Mouse (Mus musculus) urinary bladder, postnatal 14 days (tissue): ENCODE data around the gene Myh9.
"Not testable (repeated sequence)": the region's sequence is repeated elsewhere in the genome, so short reads cannot be mapped to it uniquely, and the experiment has no call there.

Source experiments
- DNase-seq: peaks from one replicate; pipeline ENCODE4 v3.0.0; 2021; ENCODE audit warnings: low spot score

Gene Myh9

DNA sequence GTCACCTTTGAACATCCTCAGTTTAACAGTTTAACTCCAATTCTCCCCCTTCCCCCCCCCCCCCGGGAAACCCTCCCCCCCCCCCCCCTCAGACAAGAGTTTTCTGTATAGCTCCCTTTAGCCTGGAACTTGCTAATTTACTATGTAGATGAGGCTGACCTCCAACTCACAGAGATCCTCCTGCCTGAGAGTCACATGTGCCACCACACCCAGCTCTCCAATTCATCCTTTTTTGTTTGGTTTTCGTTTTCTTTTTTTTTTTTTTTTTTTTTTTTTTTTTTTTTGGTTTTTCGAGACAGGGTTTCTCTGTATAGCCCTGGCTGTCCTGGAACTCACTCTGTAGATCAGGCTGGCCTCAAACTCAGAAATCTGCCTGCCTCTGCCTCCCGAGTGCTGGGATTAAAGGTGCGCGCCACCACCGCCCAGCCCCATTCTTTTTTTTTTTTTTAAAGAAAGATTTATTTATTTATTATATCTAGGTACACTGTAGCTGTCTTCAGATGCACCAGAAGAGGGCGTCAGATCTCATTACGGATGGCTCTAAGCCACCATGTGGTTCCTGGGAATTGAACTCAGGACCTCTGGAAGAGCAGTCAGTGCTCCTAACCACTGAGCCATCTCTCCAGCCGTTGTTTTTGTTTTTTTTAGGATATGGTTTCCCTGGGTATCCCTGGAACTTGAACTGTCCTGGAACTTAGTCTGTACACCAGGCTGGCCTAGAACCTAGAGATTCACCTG, 25.4 kb upstream of the Myh9 start:
- DNase-seq: not testable (repeated sequence)

DNA sequence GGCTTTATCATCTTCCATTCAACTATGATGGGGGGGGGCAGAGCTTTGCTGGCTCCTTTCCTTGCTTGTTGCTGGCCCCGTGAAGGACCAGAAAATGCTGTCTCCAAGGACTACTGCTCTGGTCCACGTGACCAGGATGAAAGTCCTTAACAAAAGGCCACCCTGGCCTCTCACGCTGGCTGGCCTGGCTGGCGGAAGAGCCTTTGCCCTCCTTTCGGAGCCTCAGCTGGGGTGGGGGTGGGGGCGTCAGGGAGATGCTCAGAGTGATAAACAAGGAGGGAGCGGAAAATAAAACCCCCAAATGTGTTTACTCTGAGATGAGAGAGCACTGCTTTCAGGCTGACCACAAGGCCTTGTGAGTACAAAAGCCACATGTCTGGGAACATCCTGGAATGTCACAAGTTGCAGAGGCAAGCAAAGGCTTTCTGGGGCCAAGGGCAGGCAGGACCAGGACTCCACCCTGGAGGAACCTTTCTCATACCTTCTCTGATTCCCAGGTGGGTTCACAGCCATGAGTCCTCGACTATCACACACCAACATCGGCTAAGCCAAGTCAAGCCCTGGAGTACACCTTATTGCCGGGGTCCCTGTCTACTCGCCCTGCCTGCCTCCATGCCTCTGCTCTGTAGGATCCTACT, 24.7 kb upstream of the Myh9 start:
- no peak for DNase-seq

DNA sequence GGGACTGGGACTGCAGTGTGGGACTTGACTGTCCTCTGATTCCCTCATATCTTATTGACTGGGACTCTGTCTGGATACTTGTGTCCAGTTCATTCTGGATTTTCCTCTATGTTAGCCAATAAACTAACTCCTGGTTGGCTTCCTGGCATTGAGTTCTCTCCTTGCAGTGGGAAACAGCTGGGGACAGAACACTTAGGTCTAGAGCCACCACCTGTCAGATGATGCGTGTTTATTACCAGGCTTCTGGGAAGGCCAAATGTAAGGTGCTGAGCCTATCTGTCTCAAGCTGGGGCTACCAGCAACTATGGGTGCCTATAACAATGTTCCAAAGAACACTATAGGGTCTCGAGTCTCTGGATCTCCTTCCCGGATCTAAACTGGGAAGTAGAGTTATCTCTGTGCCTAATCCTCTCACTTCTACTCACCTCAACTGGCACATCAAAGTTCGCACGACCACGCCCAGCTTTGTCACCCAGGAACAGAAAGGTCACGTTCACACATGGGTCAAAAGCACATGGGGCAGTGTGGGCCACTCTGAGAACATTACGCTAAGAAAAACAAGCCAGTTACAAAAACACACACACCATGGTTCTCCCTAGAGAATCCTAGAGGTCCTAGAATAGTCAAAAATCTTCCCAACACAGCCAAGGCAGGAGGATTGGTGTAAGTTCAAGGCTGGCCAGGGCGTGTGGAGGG, 22.2 kb upstream of the Myh9 start:
- no peak for DNase-seq

DNA sequence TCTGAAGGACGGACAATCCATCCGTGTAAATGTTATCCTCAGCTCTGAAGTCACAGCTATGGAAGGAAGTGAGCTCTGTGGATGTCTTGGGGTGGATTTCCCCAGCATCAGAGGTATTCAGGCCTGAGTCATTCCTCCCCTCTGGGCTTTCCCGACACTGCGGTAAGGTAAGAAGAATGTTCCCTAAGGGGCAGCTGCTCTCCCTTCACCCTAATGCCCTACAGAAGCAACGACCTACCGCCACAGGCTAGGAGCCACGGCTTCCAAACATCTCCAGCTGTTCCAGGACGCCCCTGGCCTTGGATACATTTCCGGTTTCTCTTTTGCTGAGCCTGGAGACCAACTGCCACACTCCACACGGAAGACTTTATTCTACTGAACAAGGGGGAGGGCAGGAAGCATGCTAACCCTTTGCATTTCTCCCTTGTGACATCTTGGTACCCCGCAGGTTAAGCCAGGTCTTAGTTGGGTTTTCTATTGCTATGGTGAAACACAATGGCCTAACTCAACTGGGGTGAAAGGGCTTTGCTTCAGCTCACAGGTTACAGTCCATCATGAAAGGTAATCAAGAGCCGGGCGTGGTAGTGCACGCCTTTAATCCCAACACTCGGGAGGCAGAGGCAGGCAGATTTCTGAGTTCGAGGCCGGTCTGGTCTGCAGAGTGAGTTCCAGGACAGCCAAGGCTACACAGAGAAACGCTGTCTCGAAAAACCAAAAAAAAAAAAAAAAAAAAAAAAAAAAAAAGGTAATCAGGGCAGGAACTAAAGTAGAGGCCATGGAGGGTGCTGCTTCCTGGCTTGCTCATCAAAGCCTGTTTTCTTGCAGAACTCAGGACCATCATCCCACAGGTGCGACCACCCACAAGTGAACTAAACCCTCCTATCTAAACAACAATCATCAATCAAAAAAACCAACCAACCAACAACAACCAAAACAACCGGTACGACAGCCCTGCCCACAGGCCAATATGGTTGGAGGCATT, 21.3 kb upstream of the Myh9 start:
- no peak for DNase-seq

DNA sequence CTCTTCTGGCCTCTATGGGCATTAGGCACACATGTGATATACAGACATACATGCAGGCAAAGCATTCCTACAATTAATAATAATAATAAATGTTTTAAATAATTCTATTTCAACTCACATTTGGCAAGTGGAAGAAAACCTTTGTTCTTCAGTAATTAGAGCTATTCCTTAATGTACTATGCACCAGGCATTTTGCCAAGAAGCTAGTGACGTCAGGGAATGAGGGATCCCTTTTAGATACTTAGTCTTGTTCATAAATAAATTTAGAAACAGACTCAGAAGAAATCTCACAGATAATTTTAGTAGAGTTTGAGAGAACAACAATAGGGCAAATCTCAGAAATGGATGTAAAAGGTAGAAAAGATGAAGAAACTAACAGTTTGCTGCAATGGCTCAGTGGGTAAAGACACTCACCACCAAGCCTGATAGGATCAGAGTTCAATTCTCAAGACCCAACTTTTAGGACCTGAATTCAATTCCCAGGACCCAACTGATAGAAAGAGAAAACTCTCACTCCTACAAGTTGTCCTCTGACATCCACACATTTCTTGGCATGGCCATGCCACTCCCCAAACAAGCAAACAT, 18.2 kb upstream of the Myh9 start:
- DNase-seq: no peak

DNA sequence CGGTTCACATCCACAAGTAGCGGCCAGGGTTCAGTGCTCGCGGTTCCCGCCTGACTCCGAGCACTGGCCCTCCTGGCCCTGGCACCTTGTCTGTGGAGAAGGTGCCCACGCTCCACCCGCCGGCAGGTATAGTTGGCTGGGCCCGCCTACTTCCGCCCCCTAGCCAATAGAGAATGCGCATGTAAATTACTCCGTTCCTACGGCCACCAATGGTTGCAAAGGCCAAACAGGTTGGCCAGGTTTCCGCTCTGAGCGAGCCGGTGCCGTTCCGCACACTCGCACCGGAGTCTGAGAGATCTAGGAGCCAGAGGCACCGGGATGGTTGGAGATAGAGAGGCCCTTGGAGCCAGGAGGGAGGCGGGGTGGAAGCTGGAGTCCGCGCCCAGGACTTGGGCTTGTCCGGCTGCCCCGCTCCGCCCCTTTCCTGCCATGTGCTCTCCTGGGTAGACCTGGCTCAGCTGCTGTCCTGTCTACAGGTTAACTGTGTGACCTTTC, 15.7 kb upstream of the Myh9 start:
- DNase-seq: peak; percentile 91

DNA sequence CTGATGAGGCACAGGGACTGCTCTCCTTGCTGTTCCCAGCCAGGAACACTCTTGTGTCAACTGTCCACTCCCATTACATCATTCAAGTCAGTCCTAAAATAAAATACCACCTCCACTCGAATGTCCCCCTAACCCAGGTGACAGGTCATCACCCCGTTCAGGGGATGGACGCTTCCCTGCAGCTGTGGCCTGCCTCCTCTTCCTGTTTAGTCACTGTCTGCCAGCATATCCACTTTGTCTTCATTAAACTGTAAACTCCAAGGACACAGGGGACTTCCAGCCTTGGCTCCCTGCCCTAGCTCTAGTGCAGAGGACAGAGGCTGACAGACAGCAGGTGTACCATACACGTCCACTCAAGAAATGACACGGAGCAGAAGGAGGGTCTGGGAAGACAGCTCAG, 14.6 kb upstream of the Myh9 start:
- no peak for DNase-seq

DNA sequence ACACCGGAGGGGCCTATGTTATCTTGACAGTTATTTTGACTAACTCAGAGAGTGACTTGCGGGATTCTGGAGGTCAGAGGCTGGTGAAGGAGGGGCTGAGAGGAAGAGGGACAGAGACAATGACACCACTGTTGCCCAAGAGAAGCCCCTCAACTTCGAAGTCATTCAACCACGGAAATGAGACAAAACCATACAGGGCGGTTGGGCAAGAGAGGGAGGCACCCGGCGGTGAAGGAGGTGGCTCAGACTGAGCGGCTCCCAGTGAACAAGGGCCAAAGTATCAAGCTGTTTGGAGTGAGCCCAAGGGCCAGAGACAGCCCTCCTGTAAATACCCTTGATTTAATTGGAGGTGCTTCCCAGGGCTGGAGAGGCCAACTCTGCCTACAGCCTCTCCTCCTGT, 13.3 kb upstream of the Myh9 start:
- no peak for DNase-seq

DNA sequence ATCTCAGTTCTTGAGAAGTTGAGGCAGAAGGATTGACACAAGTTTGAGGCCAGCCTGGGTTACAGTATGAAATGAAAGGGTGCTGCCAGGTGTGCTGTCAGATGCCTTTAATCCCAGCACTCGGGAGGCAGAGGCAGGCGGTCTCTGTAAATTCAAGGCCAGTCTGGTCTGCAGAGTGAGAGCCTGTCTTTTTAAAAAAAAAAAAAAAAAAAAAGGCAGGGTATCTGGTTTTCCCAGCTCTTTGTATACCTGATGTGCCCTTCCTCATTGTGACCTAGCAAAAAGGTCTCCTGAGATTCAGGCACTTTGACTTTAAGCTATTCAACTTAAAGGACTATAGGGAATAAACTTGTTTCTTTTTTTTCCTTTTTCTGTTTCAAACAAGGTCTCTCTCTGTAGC, 10.0 kb upstream of the Myh9 start:
- no peak for DNase-seq

DNA sequence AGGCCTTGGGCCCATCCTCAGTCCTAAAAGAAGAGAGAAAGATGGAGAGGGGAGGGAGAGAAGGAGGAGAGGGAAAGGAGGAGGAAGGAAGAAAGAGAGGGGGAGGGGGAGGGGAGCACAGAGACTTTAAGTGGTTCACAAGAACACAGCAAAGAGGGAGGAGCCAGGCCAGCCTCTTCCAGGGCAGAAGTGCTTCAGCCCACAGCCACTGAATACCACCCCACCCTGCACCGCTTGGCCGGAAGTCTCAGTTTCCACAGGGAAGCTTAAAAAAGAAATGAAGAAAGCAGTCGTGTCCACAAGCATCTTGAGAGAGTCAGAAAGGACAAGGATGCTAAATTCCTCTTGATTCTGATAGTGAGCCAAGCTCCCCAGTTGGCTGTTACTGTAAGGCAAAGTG, 9.2 kb upstream of the Myh9 start:
- DNase-seq: peak; percentile 27

DNA sequence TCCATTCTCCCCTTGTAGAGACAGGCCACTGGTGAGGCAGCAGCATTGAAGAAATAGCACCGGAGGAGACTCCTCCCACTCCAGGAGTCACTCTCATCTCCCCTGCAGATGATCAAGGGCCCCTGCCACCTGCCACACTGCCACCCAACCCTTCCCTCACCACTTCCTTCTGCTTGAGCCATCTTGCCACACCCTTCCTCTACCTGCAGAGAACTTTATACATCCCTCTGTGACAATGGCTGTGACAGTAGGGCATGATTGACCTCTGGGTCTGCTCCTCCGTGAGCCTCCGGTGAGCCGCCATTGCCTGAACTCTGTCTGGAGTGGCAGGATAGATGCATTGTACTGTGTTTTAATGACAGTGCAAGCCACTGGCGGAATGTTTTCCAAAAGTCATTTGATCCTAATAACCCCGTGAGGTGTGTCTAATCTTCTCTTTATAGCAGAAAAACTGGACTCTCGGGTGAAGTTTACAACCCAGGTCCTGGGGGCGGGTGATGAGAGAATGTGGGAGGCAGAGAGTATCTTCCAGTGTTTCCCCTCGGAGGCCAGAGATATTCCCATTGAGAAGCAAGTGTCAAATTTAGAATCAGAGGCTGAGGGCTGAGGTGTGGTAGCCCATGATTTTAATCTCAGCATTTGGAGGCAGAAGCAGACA, 7.7 kb upstream of the Myh9 start:
- DNase-seq: no peak

DNA sequence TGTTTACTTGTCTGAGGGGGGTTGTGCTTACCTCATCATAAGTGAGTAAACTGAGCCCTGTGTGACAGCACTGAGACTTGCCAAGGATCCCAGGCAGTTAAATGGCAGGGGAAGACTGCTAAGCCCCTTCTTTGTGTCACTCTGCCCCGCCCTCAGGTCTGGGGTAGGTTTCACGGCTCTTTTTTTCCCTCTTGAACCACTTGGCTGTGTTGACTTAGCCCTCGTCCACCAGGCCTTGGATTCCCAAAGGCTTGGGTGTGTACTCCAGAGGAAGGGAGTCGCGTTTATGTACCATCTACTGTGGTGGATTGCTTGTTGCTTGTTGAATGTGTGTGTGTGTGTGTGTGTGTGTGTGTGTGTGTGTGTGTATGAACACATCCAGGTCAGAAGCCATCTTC, 7.1 kb upstream of the Myh9 start:
- no peak for DNase-seq

DNA sequence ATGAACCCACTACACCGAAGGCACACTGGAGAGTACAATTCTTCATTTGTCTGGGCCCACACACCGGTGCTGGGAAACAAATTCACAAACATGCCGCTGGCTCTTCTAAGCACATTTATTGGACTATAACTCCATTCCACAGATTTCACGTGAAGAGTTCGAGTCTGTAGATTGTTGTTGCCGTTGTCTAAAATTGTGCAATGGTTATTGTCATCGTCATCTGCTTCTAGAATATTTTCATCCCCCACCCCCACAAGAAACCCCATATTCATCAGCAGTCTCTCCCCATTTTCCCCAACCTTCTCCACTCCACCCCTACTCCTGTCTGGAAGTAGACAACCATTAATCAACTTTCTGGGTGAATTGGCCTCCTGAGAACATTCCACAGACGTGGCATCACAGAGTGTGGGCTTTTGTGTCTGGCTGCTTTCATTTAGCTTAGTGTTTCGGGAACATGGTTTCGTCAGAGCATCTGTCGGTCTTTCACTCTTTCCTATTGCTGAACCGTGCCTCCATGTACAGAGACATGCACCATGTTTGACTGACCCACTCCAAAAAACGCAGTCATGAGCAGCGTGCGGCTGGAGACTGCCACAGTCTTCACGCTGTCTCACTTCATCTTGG, 6.6 kb upstream of the Myh9 start:
- no peak for DNase-seq

DNA sequence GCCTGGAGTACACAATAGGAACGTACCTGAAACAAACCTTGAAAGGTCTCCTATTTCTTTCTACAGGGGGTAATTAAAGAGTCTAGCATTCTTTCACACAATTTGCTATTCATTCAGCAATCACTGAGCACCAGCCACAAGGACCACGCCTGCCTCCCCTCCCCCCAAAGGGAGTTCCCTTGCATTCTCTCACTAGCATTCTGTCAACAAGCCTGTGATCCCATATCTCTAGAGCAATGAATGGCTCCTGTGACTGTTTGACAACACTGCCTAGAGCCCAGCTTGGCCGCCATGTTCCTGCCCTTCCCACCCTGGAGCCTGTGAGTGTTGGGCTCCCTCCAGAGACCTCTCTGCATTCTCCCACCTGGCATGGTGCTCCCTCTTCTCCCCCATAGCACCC, 5.9 kb upstream of the Myh9 start:
- no peak for DNase-seq

DNA sequence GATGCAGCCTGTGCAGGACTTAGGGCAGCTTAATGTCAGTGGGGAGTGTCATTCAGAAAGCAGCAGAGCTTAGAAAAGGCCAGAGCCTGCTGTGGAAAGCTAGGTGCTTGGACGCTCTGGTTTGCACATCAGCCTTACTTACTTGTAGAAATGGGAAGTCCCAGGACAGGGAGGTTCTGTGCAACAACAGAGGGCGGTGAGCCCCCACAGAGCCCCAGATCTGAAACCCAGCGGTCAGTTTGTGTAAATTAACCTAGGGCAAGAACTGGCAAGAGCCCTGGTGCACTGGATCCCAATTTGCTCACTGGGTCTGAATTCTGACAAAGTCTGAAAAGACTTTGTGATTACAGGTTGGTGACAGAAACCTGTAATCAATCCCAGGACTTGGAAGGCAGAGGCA, 5.1 kb upstream of the Myh9 start:
- no peak for DNase-seq

DNA sequence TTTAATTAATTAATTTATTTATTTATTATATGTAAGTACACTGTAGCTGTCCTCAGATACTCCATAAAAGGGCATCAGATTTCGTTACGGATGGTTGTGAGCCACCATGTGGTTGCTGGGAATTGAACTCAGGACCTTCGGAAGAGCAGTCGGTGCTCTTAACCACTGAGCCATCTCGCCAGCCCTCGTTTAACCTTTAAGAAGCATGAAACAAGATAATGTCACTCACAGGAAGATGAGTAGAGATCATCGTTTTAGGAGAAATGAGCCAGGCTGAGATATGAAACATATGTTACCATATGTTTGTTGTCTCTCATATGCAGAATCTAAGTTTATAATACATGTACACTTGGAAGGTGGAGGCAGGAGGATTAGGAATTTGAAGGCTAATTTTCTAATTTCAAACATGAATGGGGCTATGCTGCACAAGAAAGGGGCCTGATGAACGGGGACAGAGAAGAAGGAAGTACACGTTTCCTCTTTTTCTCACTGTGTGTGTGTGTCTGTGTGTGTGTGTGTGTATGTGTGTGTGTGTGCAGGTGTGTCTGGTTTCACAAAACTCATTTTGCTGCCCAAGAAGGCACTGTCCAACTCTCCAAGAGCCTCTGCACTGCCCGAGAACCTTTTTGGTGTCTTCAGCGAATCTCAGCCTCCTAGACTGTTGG, 4.1 kb upstream of the Myh9 start:
- DNase-seq: not testable (repeated sequence)

DNA sequence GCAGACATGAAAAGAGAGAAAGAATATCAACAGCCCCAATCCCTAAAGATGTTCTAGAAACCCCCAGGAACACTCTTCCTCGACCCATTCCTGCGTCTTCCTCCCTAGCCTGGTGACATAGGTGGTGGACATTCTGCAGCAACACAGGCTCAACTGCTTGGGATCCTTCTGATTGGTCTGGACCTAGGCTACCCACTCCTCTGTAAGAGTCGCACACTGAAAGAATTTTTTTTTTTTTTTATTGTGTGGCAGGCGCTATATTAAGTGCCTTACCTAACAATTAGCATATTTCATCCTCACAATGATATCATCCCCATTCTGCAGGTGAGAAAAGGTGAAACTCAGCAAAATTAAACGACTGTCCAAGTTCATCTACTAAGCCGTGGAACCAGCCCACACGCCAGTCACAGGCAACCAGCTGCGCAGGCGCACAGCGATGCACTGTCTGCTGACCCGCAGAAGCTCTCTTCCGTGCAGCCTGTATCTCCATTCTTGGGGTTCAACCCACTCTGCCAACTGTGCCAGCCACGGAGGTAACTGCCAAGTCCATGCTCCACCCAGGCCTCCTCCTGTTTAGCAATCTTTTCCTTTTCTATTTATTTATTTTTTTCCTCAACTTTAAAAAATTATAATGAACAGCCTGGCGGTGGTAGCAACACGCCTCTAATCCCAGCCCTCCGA, 3.1 kb upstream of the Myh9 start:
- peak; percentile 44 for DNase-seq

DNA sequence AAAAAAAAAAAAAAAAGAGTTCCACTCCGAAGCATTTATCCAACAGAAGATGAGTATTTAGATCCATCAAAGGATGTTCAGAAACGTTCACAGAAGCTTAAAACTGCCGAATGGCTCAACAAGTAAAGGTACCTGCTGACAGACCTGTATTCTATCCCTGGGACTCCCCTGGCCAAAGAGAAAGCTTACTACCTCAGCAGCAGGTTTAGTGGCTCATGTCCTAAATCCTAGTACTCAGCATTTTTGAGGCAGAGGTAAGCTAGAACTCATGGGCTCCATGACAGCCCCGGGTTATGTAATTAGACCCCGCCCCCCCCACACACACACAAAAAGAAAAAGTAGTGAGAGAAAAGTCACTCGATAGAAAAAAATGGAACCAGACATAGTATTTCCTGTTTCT, 2.1 kb upstream of the Myh9 start:
- no peak for DNase-seq

DNA sequence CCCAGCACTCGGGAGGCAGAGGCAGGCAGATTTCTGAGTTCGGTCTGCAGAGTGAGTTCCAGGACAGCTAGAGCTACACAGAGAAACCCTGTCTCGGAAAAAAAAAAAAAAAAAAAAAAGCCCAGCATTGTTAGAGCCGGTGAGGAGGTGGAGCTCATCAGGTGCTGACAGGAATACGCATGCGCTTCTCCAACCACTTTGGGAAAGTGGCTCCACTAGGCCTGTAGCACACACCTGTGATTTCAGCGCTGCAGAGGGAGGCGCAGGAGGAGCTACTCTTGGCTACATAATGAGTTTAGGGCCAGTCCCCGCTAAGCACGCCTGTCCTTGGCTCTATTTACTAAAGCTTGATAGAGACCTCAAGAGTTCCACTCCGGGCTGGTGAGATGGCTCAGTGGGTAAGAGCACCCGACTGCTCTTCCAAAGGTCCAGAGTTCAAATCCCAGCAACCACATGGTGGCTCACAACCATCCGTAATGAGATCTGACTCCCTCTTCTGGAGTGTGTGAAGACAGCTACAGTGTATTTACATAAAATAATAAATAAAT, 1.6 kb upstream of the Myh9 start:
- DNase-seq: not testable (repeated sequence)
